In the genomic region with DNA sequence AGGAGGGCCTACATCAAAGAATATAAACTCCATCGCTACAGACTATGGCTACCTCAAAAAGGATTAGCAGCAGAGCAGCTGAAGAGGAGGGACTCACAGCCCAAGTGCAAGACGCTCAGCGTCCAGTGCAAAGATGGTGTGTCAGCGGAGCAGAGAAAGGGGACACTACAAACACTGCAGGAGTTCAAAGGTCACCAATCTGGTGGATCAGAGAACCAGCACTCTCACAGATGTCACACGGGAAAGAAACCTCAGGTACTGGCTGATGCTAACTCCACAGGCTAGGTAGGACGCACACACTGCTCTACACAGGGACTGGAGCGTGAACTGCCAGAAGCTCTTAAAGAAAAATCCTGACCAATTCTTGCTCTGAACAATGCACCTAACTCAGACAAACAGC, we compare ENCODE assay signal across 25 mouse cellular contexts. TPM values are rescaled to one million over a fixed set of nuclear protein-coding genes. Genes with fewer than 3 reads are reported as not detected.
DNase-seq lines count a peak whose midpoint lies in the region; ATAC-seq and TF ChIP-seq lines count a peak whose summit lies in the region.
"Had no signal": no experiment of that assay in that cellular context is flagged by ENCODE, and none has a peak within 500 bp of the region (broad histone marks: within the 10 kb centered on the region; RNA-seq: fewer than 3 reads in every experiment).

No protein-coding gene starts in this region.

- no peaks in the 10 kb centered on the region for H3K79me2 ChIP-seq in heart, adult 2 months (replicated peaks; ENCODE audit: control insufficient read depth, insufficient read depth, low read length)
- peaks cover 16% of the 10 kb centered on the region; the same call in 1 of the 2 replicates for H3K79me2 ChIP-seq in liver, adult 2 months (ENCODE audit: control insufficient read depth, insufficient read depth, low read length)

- no peak overlapping the region for H3K4me2 ChIP-seq in liver, embryonic 12.5 days
- H3K4me2 ChIP-seq: embryonic facial prominence, embryonic 13.5 days; embryonic facial prominence, embryonic 15.5 days; forebrain, embryonic 12.5 days had no signal

- no peaks in the 10 kb centered on the region for H3K9me3 ChIP-seq in liver, embryonic 12.5 days (replicated peaks)
- H3K9me3 ChIP-seq: embryonic facial prominence, embryonic 13.5 days; embryonic facial prominence, embryonic 15.5 days; forebrain, embryonic 10.5 days; forebrain, embryonic 12.5 days had no signal

- no peak for ATAC-seq in liver, embryonic 12.5 days
- ATAC-seq: forebrain, embryonic 14.5 days; forebrain, embryonic 16.5 days had no signal

- no peaks in the 10 kb centered on the region for H3K27me3 ChIP-seq in heart, adult 2 months (ENCODE audit: control insufficient read depth, insufficient read depth, low read length)
- H3K27me3 ChIP-seq in liver, adult 2 months (ENCODE audit: control insufficient read depth, insufficient read depth, low read length): no peaks in the 10 kb centered on the region
- H3K27me3 ChIP-seq in liver, embryonic 12.5 days (replicated peaks): no peaks in the 10 kb centered on the region
- H3K27me3 ChIP-seq: embryonic facial prominence, embryonic 13.5 days; embryonic facial prominence, embryonic 15.5 days; forebrain, embryonic 12.5 days had no signal

- no peak overlapping the region for H3K4me3 ChIP-seq in heart, adult 2 months
- H3K4me3 ChIP-seq in liver, adult 2 months (ENCODE audit: insufficient read depth, low read depth, low read length): no peak overlapping the region
- H3K4me3 ChIP-seq in liver, embryonic 12.5 days: no peak overlapping the region
- H3K4me3 ChIP-seq: embryonic facial prominence, embryonic 13.5 days; embryonic facial prominence, embryonic 15.5 days; erythroblast, embryonic 14.5 days; forebrain, embryonic 10.5 days; forebrain, embryonic 12.5 days had no signal

- peak; percentile 83 for DNase-seq in heart, adult 11 months
- no peak for DNase-seq in heart, adult 2 months
- DNase-seq in liver, adult 2 months (ENCODE audit: extremely low read depth, low read depth, low spot score): peak; percentile 51
- DNase-seq in yolk sac, embryonic 10.5 days (ENCODE audit: low spot score): peak; percentile 52
- DNase-seq: adrenal gland, adult 2 months; adrenal gland, postnatal 10 days; adrenal gland, postnatal 25 days; cerebellum, adult 11 months; cerebellum, adult 18-20 months; cerebellum, adult 8-10 months; cerebellum, adult 9-11 months; cerebellum, postnatal 14 days; cerebellum, postnatal 36 days; embryo, embryonic 11 days had no signal

- no peak for TF ChIP-seq POLR2A in heart, adult 2 months (IDR thresholded peaks at IDR 0.05; ENCODE audit: insufficient read depth, low read depth, low read length)
- TF ChIP-seq POLR2A in liver, adult 2 months (IDR thresholded peaks at IDR 0.05; ENCODE audit: extremely low read depth, insufficient read depth, low read length): no peak

- WGBS in heart, adult 2 months: 95% methylated on average over 7 of the region's 7 CpGs
- 62% methylated on average over 7 of the region's 7 CpGs for WGBS in liver, adult 2 months
- 89% methylated on average over 7 of the region's 7 CpGs for WGBS in liver, embryonic 12.5 days (ENCODE audit: insufficient replicate concordance)

- no peak overlapping the region for H3K9ac ChIP-seq in heart, adult 2 months (ENCODE audit: low read depth, low read length)
- H3K9ac ChIP-seq in liver, adult 2 months (ENCODE audit: low read depth, low read length): no peak overlapping the region
- H3K9ac ChIP-seq in liver, embryonic 12.5 days: no peak overlapping the region
- H3K9ac ChIP-seq: embryonic facial prominence, embryonic 13.5 days; embryonic facial prominence, embryonic 15.5 days; forebrain, embryonic 12.5 days had no signal

- no peak for TF ChIP-seq CTCF in heart, adult 2 months (IDR thresholded peaks at IDR 0.05)
- no peak for TF ChIP-seq CTCF in liver, adult 2 months (IDR thresholded peaks at IDR 0.05; ENCODE audit: low read depth, low read length)

- H3K36me3 ChIP-seq in heart, adult 2 months (ENCODE audit: control insufficient read depth, insufficient read depth, low read length): no peaks in the 10 kb centered on the region
- H3K36me3 ChIP-seq in liver, adult 2 months (ENCODE audit: control insufficient read depth, insufficient read depth, low read length): peaks cover 57% of the 10 kb centered on the region
- H3K36me3 ChIP-seq in liver, embryonic 12.5 days: peaks cover 95% of the 10 kb centered on the region

- H3K4me1 ChIP-seq in heart, adult 2 months (ENCODE audit: control insufficient read depth, insufficient read depth, low read length): no peaks in the 10 kb centered on the region
- H3K4me1 ChIP-seq in liver, adult 2 months (ENCODE audit: control insufficient read depth, insufficient read depth, low read length): peaks cover 40% of the 10 kb centered on the region
- H3K4me1 ChIP-seq in liver, embryonic 12.5 days: 0 out of 2 replicates have a peak, but pooled peaks cover 7% of the 10 kb centered on the region
- H3K4me1 ChIP-seq: embryonic facial prominence, embryonic 13.5 days; embryonic facial prominence, embryonic 15.5 days had no signal

- intact Hi-C loops in heart, adult 2 months (cut with DNase I): no loop called here

- no peak for TF ChIP-seq EP300 in heart, adult 2 months (IDR thresholded peaks at IDR 0.05; ENCODE audit: insufficient read depth, low read depth, low read length)

- no peak overlapping the region for H3K27ac ChIP-seq in heart, adult 2 months
- H3K27ac ChIP-seq in liver, adult 2 months (replicated peaks; ENCODE audit: insufficient read depth, low read depth, low read length): peak overlapping the region; percentile 18; the same call in 1 of the 2 replicates
- H3K27ac ChIP-seq in liver, embryonic 12.5 days: no peak overlapping the region
- H3K27ac ChIP-seq: embryonic facial prominence, embryonic 13.5 days; embryonic facial prominence, embryonic 15.5 days; forebrain, embryonic 10.5 days; forebrain, embryonic 12.5 days had no signal

RNA-seq across cellular contexts. Expression of a gene that starts 12.9 kb away (rescaled TPM):
- not detected for total RNA-seq in heart, adult 2 months (2021)
- polyA plus RNA-seq in heart, adult 2 months (2012; rRNA removed): 0.18 and 0.23 TPM in 2 replicates
- total RNA-seq in liver, adult 2 months (2014; rRNA removed): 0.07 TPM in 1 of 2 replicates, not detected in the other
- polyA plus RNA-seq in liver, adult 2 months (2012; rRNA removed): 0.05 and 0.11 TPM in 2 replicates
- not detected in 2 replicates for polyA plus RNA-seq in liver, embryonic 12.5 days (2016; fragmentation: Nextera tagmentation; extraction: Ambion mirVana)
- total RNA-seq: adrenal gland, adult 2 months; adrenal gland, postnatal 10 days; adrenal gland, postnatal 25 days; common myeloid progenitor, adult 5-6 weeks; MEL had no signal
- polyA plus RNA-seq: embryonic facial prominence, embryonic 11.5 days; erythroblast, embryonic 14.5 days; forebrain, embryonic 12.5 days; forebrain, embryonic 14.5 days had no signal

RNA-seq across cellular contexts. Expression of a gene that starts 15.0 kb away (rescaled TPM):
- total RNA-seq in heart, adult 2 months (2021): 10 to 100 TPM; 28.9 to 30.0 TPM
- 37.3 and 39.1 TPM in 2 replicates for polyA plus RNA-seq in heart, adult 2 months (2012; rRNA removed)
- total RNA-seq in liver, adult 2 months (2014; rRNA removed): 37.7 and 59.0 TPM in 2 replicates
- 72.8 and 80.1 TPM in 2 replicates for polyA plus RNA-seq in liver, adult 2 months (2012; rRNA removed)
- 69.9 and 77.1 TPM in 2 replicates for polyA plus RNA-seq in liver, embryonic 12.5 days (2016; fragmentation: Nextera tagmentation; extraction: Ambion mirVana)

RNA-seq across cellular contexts. Expression of a gene that starts 45.1 kb away (rescaled TPM):
- total RNA-seq in heart, adult 2 months (2021): 10 to 100 TPM; 29.2 to 34.1 TPM
- 45.5 and 80.1 TPM in 2 replicates for polyA plus RNA-seq in heart, adult 2 months (2012; rRNA removed)
- total RNA-seq in liver, adult 2 months (2014; rRNA removed): 16.1 and 16.6 TPM in 2 replicates
- 45.7 and 72.0 TPM in 2 replicates for polyA plus RNA-seq in liver, adult 2 months (2012; rRNA removed)
- polyA plus RNA-seq in liver, embryonic 12.5 days (2016; fragmentation: Nextera tagmentation; extraction: Ambion mirVana): 32.3 and 32.6 TPM in 2 replicates

RNA-seq across cellular contexts. Expression of a gene that starts 51.7 kb away (rescaled TPM):
- 1 to 10 TPM in 1 of 2 experiments, under 1 TPM in 1; 0.98 to 1.1 TPM for total RNA-seq in heart, adult 2 months (2021)
- polyA plus RNA-seq in heart, adult 2 months (2012; rRNA removed): 3.2 and 3.3 TPM in 2 replicates
- total RNA-seq in liver, adult 2 months (2014; rRNA removed): 0.47 and 0.55 TPM in 2 replicates
- 0.21 and 0.44 TPM in 2 replicates for polyA plus RNA-seq in liver, adult 2 months (2012; rRNA removed)
- polyA plus RNA-seq in liver, embryonic 12.5 days (2016; fragmentation: Nextera tagmentation; extraction: Ambion mirVana): 26.9 and 28.0 TPM in 2 replicates

Comparison
In these comparisons a context has a peak if more than half of its experiments do, and no peak if none do; other contexts are left out.
1. DNase-seq: peak in heart, adult 11 months (single experiment), liver, adult 2 months (single experiment) and yolk sac, embryonic 10.5 days (single experiment); none in heart, adult 2 months (0 of 2).